Mouse (Mus musculus) forebrain, embryonic 15.5 days (tissue): ENCODE results near the gene Evc2. TPM values are rescaled to one million over a fixed set of nuclear protein-coding genes. Genes with fewer than 3 reads are reported as not detected.
A peak's percentile ranks its signal among the peaks of the same experiment; 100 is the strongest.

Experiments
- ATAC-seq: fragments of 200-750 bp; cut with Nextera tagmentation; replicated peaks from 2 replicates; pipeline ENCODE4 v1.8.0; 2017; ENCODE audit warnings: mild to moderate bottlenecking, moderate TSS enrichment, moderate library complexity
- H3K27ac ChIP-seq: fragments of 300-500 bp; sonication (generic); replicated peaks from 2 replicates; pipeline ENCODE4 v1.5.1; 2015; ENCODE audit warnings: mild to moderate bottlenecking, inconsistent platforms
- H3K27me3 ChIP-seq: fragments of 300-500 bp; sonication (generic); 2 replicates; pipeline ENCODE4 v1.6.1; 2015; ENCODE audit warnings: inconsistent platforms
- H3K36me3 ChIP-seq: fragments of 300-500 bp; sonication (generic); 2 replicates; pipeline ENCODE4 v1.6.1; 2015; ENCODE audit warnings: mild to moderate bottlenecking, inconsistent platforms
- H3K4me1 ChIP-seq: fragments of 300-500 bp; sonication (generic); 2 replicates; pipeline ENCODE4 v1.6.1; 2015; ENCODE audit warnings: inconsistent platforms
- H3K4me2 ChIP-seq: fragments of 300-500 bp; sonication (generic); replicated peaks from 2 replicates; pipeline ENCODE4 v1.6.1; 2015; ENCODE audit warnings: mild to moderate bottlenecking, inconsistent platforms
- H3K4me3 ChIP-seq: fragments of 300-500 bp; sonication (generic); 2 replicates; pipeline ENCODE4 v1.5.1; 2015; ENCODE audit warnings: mild to moderate bottlenecking, inconsistent platforms
- H3K9ac ChIP-seq: fragments of 300-500 bp; sonication (generic); replicated peaks from 2 replicates; pipeline ENCODE4 v1.6.1; 2015; ENCODE audit warnings: mild to moderate bottlenecking, inconsistent platforms
- H3K9me3 ChIP-seq: fragments of 300-500 bp; sonication (generic); 2 replicates; pipeline ENCODE4 v1.6.1; 2016; ENCODE audit warnings: inconsistent platforms
- WGBS: fragments of 180-500 bp; shearing (Covaris S2); methylation state at CpG from one replicate; pipeline ENCODE4 v1.1.7; 2015; ENCODE audit warnings: mixed read lengths; 5-methylcytosine and 5-hydroxymethylcytosine counted together
- polyA plus RNA-seq: library from polyadenylated mRNA; unstranded; fragments of >200 nt; fragmentation: Nextera tagmentation; extraction: Ambion mirVana; gene quantifications from 2 replicates; pipeline ENCODE4 v1.2.1, GENCODE M21; 2015

The Evc2 gene
- polyA plus RNA-seq, 1 experiment from 2014 or later = 6.0 TPM

DNA sequence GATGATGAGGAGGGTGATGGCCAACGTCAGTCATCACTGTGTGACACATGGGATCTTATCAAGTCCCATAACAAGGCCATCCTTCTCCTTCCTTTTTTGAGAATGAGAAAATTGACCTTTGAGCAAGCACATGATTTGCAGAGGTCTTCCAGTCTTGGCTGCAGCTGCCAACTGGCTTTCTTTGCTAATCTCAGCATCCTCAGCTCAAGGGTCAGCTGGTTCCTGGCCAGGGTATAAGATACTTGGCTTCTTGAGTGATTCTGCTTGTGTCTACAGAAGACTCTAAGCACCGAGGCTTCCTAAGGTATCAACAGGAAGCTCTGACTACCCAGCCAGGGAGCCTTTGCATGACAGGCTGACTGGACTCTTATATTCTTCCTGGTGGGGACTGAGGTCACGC lies 109.2 kb downstream of the Evc2 start:
- 92% methylated on average over 3 of the region's 3 CpGs for WGBS
- Histone ChIP-seq H3K4me2 (no peak overlapping the region), H3K9me3 (no peaks in the 10 kb centered on the region), H3K4me3 (no peak overlapping the region), H3K27ac (no peak overlapping the region), H3K36me3 (no peaks in the 10 kb centered on the region), H3K9ac (no peak overlapping the region), H3K27me3 (no peaks in the 10 kb centered on the region), H3K4me1 (no peaks in the 10 kb centered on the region)
- ATAC-seq = no peak

GRCm38 (mm10) chr5:37456590-37456989 lies 118.3 kb downstream of the Evc2 start:
- Histone ChIP-seq H3K9ac (no peak overlapping the region), H3K27ac (no peak overlapping the region), H3K4me2 (no peak overlapping the region), H3K27me3 (no peaks in the 10 kb centered on the region), H3K9me3 (no peaks in the 10 kb centered on the region), H3K4me1 (no peaks in the 10 kb centered on the region), H3K4me3 (no peak overlapping the region), H3K36me3 (0 out of 2 replicates have a peak, but pooled peaks cover 4% of the 10 kb centered on the region)
- 68% methylated on average over 2 of the region's 2 CpGs for WGBS
- ATAC-seq = no peak

DNA sequence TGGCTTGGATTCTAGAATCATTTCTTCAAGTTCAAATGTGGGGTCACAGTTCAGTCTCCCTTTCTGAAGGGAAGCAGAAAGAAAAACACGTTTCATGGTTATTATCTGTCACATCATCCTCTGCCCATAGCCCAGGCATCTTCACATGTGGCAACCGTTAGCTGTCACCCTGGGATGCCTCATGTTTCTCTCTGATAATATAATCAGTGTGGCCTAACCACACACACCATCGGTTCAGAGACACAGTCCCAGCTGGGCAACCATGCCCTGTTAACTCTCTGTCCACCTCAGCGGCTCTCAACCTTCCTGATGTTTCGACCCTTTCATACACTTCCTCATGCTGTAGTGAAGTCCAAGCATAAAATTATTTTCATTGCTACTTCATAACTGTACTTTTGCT lies 118.9 kb downstream of the Evc2 start:
- H3K27ac ChIP-seq = no peak overlapping the region
- H3K9me3 ChIP-seq = no peaks in the 10 kb centered on the region
- H3K4me2 ChIP-seq = no peak overlapping the region
- 86% methylated on average over 5 of the region's 5 CpGs for WGBS
- H3K9ac ChIP-seq = no peak overlapping the region
- H3K4me1 ChIP-seq = no peaks in the 10 kb centered on the region
- ATAC-seq = no peak
- H3K4me3 ChIP-seq = no peak overlapping the region
- H3K36me3 ChIP-seq = 0 out of 2 replicates have a peak, but pooled peaks cover 4% of the 10 kb centered on the region
- H3K27me3 ChIP-seq = no peaks in the 10 kb centered on the region

DNA sequence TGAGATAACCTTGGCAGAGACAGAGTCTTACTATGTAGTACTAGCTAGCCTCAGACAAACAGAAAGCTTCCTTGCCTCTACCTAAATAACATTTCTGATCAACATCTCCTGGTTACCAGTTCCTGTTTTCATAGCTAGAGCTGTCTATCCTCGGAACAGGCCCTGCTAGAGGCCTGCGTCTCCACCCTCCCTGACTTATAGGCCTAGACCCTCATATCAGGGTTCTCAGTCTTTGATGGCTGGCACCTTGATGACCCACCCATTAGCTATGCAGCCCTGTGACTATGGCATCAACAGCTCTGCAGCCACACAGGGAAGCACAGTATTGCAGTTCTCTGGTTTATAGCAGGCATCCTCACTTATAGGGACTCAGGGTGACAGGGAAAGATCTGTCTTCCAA lies 119.5 kb downstream of the Evc2 start:
- WGBS = 95% methylated on average over 2 of the region's 2 CpGs
- no peak for ATAC-seq
- no peak overlapping the region for H3K27ac ChIP-seq
- H3K4me3 ChIP-seq = no peak overlapping the region
- H3K4me2 ChIP-seq = no peak overlapping the region
- no peaks in the 10 kb centered on the region for H3K9me3 ChIP-seq
- H3K36me3 ChIP-seq = 0 out of 2 replicates have a peak, but pooled peaks cover 4% of the 10 kb centered on the region
- no peaks in the 10 kb centered on the region for H3K27me3 ChIP-seq
- no peak overlapping the region for H3K9ac ChIP-seq
- H3K4me1 ChIP-seq = no peaks in the 10 kb centered on the region

DNA sequence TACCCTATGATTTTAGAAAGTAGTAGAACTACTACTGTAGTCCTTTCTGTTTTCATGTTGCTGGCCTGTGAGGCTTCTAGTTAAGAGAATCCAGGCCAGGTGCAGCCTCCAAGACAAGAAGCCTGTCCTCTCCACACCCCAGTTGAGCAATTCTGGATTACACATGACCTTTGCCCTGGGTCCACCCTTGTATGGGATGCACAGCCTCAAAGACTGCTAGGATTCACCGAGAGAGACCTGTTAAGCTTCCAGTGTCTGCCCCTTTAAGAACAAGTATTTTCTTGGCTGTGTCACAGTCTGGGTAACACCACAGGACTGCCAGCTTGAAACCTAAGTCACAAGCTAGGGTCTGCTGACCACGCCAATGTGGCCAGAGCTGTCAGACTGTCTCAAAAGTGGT lies 119.9 kb downstream of the Evc2 start:
- 0 out of 2 replicates have a peak, but pooled peaks cover 4% of the 10 kb centered on the region for H3K36me3 ChIP-seq
- no peak overlapping the region for H3K4me3 ChIP-seq
- no peak overlapping the region for H3K4me2 ChIP-seq
- H3K4me1 ChIP-seq = no peaks in the 10 kb centered on the region
- H3K9ac ChIP-seq = no peak overlapping the region
- H3K9me3 ChIP-seq = no peaks in the 10 kb centered on the region
- WGBS = 75% methylated on average over 2 of the region's 2 CpGs
- no peaks in the 10 kb centered on the region for H3K27me3 ChIP-seq
- no peak for ATAC-seq
- H3K27ac ChIP-seq = no peak overlapping the region

GRCm38 (mm10) chr5:37465461-37465860 lies 127.2 kb downstream of the Evc2 start:
- Histone ChIP-seq H3K4me2 (no peak overlapping the region), H3K9me3 (no peaks in the 10 kb centered on the region), H3K9ac (no peak overlapping the region), H3K4me1 (no peaks in the 10 kb centered on the region), H3K27ac (no peak overlapping the region), H3K4me3 (no peak overlapping the region), H3K27me3 (no peaks in the 10 kb centered on the region), H3K36me3 (no peaks in the 10 kb centered on the region)
- no peak for ATAC-seq
- 67% methylated on average over 10 of the region's 10 CpGs for WGBS

- ATAC-seq = no peak
- no peak overlapping the region for H3K27ac ChIP-seq
- no peak overlapping the region for H3K4me2 ChIP-seq
- H3K4me3 ChIP-seq = no peak overlapping the region
- peaks cover 7% of the 10 kb centered on the region; the same call in 1 of the 2 replicates for H3K4me1 ChIP-seq
- no peaks in the 10 kb centered on the region for H3K27me3 ChIP-seq
- H3K9ac ChIP-seq = no peak overlapping the region
- 92% methylated on average over 2 of the region's 2 CpGs for WGBS
- no peaks in the 10 kb centered on the region for H3K36me3 ChIP-seq
- no peaks in the 10 kb centered on the region for H3K9me3 ChIP-seq
Measured at GRCm38 (mm10) chr5:37467646-37468045, 129.3 kb downstream of the Evc2 start.

GRCm38 (mm10) chr5:37469031-37469430 lies 130.7 kb downstream of the Evc2 start:
- Histone ChIP-seq H3K9ac (no peak overlapping the region), H3K4me3 (no peak overlapping the region), H3K27ac (no peak overlapping the region), H3K9me3 (no peaks in the 10 kb centered on the region), H3K4me2 (no peak overlapping the region), H3K36me3 (no peaks in the 10 kb centered on the region), H3K27me3 (no peaks in the 10 kb centered on the region), H3K4me1 (peaks cover 7% of the 10 kb centered on the region; the same call in 1 of the 2 replicates)
- 68% methylated on average over 5 of the region's 5 CpGs for WGBS
- ATAC-seq = no peak

- ATAC-seq = peak; percentile 58; the same call in 1 of the 2 replicates
- Histone ChIP-seq H3K4me3 (no peak overlapping the region), H3K4me1 (peaks cover 7% of the 10 kb centered on the region; the same call in 1 of the 2 replicates), H3K27me3 (no peaks in the 10 kb centered on the region), H3K27ac (no peak overlapping the region), H3K36me3 (no peaks in the 10 kb centered on the region), H3K4me2 (no peak overlapping the region), H3K9me3 (no peaks in the 10 kb centered on the region), H3K9ac (no peak overlapping the region)
- WGBS = 51% methylated on average over 4 of the region's 4 CpGs
Measured at GRCm38 (mm10) chr5:37471584-37471983, 133.3 kb downstream of the Evc2 start.

DNA sequence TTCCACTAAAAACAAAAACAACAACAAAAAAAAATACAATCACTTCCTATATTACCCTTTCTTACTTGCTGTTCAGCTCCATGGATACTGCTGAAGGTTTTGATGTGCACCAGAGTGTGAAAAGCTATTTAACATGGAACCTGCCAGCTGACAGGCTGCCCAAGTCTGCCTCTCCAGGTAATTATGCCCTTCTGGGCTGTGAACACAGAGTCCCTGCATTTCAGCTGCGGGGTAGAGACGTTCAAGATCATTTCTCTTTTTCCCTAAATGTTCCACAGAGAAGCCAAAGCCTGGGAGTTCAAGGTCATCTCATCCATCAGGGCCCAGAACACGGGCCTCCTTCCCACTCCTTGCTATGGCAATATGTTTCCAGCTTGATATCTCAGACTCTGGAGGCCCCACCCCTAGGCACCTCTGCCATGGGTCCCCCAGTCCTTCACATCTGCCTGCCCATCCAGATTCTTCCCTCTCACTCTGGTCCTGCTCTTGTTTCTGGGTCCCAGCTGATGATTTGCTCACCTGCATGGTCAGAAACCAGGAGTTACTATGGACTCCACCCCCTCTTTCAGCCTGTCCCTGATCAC lies 133.8 kb downstream of the Evc2 start:
- WGBS = 39% methylated on average over 3 of the region's 3 CpGs
- Histone ChIP-seq H3K9ac (no peak overlapping the region), H3K9me3 (no peaks in the 10 kb centered on the region)

More for the DNA sequence above, 133.8 kb downstream of the Evc2 start:
- no peaks in the 10 kb centered on the region for H3K27me3 ChIP-seq
- no peak overlapping the region for H3K4me3 ChIP-seq
- H3K27ac ChIP-seq = no peak overlapping the region
- no peak overlapping the region for H3K4me2 ChIP-seq
- no peaks in the 10 kb centered on the region for H3K36me3 ChIP-seq
- peak; percentile 66; the same call in 1 of the 2 replicates for ATAC-seq
- peaks cover 7% of the 10 kb centered on the region; the same call in 1 of the 2 replicates for H3K4me1 ChIP-seq

Other genes with a start within 250 kb of the Evc2 start
- 790 and 813 TPM in 2 replicates for gene Crmp1, start 96.6 kb upstream of the Evc2 start, polyA plus RNA-seq
- 7.1 and 9.3 TPM in 2 replicates for gene Evc, start 1.6 kb upstream of the Evc2 start, polyA plus RNA-seq